In genomic region chr17:27125185-27125584, GRCm38 (mm10) we compare ENCODE assay signal across 8 mouse cellular contexts. TPM values are rescaled to one million over a fixed set of nuclear protein-coding genes. Genes with fewer than 3 reads are reported as not detected.
A peak's percentile ranks its signal among the peaks of the same experiment; 100 is the strongest.
DNase-seq lines count a peak whose midpoint lies in the region; ATAC-seq and TF ChIP-seq lines count a peak whose summit lies in the region.

No protein-coding gene starts in this region.

- in situ Hi-C loops in ES-E14 (cut with MboI; ENCODE audit: low sequenced_read_pairs in 2 of 2, unreplicated experiment in 2 of 2): no loop called here

- 30% methylated on average over 12 of the region's 12 CpGs for WGBS in lung, embryonic 15.5 days

- peaks cover 0 to 14% of the 10 kb centered on the region in 2 experiments; a peak in 2 of 4 replicates for H3K4me1 ChIP-seq in ES-E14 (ENCODE audit: control insufficient read depth in 2 of 2, insufficient read depth in 2 of 2, low read length in 2 of 2, poor library complexity in 1 of 2)
- H3K4me1 ChIP-seq in lung, embryonic 15.5 days: peaks cover 16% of the 10 kb centered on the region

- DNase-seq in 3T3-L1 (ENCODE audit: low read depth, low spot score) (peak; percentile 77), ES-E14 (ENCODE audit: low read depth, low spot score) (peak; percentile 75)
- peak; percentile 84 to 89 for DNase-seq in cerebellum, adult 18-20 months
- DNase-seq in gastrocnemius, adult 18-20 months (ENCODE audit: low spot score): peak; percentile 78
- DNase-seq in kidney, postnatal 25 days: peak; percentile 77 to 82
- peak; percentile 77 to 80 for DNase-seq in right cerebral cortex, adult 2 months (ENCODE audit: low spot score in 2 of 2)
- peak; percentile 51 to 71 for DNase-seq in urinary bladder, adult 18-20 months (ENCODE audit: low spot score in 2 of 2)

- H3K4me2 ChIP-seq in lung, embryonic 15.5 days: no peak overlapping the region

- no peak overlapping the region for H3K27ac ChIP-seq in ES-E14 (ENCODE audit: insufficient read depth, low read depth, low read length, poor library complexity, severe bottlenecking)
- peak overlapping the region; percentile 42; the same call in 1 of the 2 replicates for H3K27ac ChIP-seq in lung, embryonic 15.5 days

- ATAC-seq in lung, embryonic 15.5 days (ENCODE audit: borderline replicate concordance, extremely low read depth, low FRiP score, low TSS enrichment): no peak

- no peaks in the 10 kb centered on the region for H3K9me3 ChIP-seq in ES-E14 (ENCODE audit: control insufficient read depth, insufficient read depth, low read depth, low read length)
- H3K9me3 ChIP-seq in lung, embryonic 15.5 days: no peaks in the 10 kb centered on the region

- no peaks in the 10 kb centered on the region for H3K27me3 ChIP-seq in lung, embryonic 15.5 days

- peaks cover 46% of the 10 kb centered on the region for H3K36me3 ChIP-seq in ES-E14 (ENCODE audit: control insufficient read depth, insufficient read depth, low read length, poor library complexity, severe bottlenecking)
- H3K36me3 ChIP-seq in lung, embryonic 15.5 days: peaks cover 29% of the 10 kb centered on the region

- H3K4me3 ChIP-seq in ES-E14 (ENCODE audit: insufficient read depth in 1 of 2, low read depth in 1 of 2, low read length in 2 of 2, poor library complexity in 1 of 2, severe bottlenecking in 1 of 2): no peak overlapping the region
- H3K4me3 ChIP-seq in lung, embryonic 15.5 days: no peak overlapping the region

- H3K9ac ChIP-seq in ES-E14 (ENCODE audit: insufficient read depth, low read depth, low read length, poor library complexity, severe bottlenecking): peak overlapping the region; percentile 34; the same call in 1 of the 2 replicates
- H3K9ac ChIP-seq in lung, embryonic 15.5 days: no peak overlapping the region

TF ChIP-seq in ES-E14, 5 proteins besides CTCF, POLR2A, EP300 and RAD21:
- TF ChIP-seq ZC3H11A (IDR thresholded peaks at IDR 0.05; ENCODE audit: borderline replicate concordance, low read depth, low read length): no peak
- no peak for TF ChIP-seq ZNF384 (IDR thresholded peaks at IDR 0.05; ENCODE audit: low read depth, low read length)
- no peak for TF ChIP-seq HCFC1 (IDR thresholded peaks at IDR 0.05; ENCODE audit: borderline replicate concordance, insufficient read depth, low read length)
- TF ChIP-seq MAFK (IDR thresholded peaks at IDR 0.05; ENCODE audit: insufficient read depth, low read depth, low read length): no peak
- no peak for TF ChIP-seq CHD2 (IDR thresholded peaks at IDR 0.05; ENCODE audit: low read depth, low read length)

RNA-seq across cellular contexts. Expression of gene Uqcc2, which starts 8.5 kb away (rescaled TPM):
- total RNA-seq in ES-E14 (2012; rRNA removed): 175 and 199 TPM in 2 replicates
- total RNA-seq in gastrocnemius, adult 18-20 months (2021): 100 to 1,000 TPM; 426 to 428 TPM
- polyA plus RNA-seq in lung, embryonic 15.5 days (2015; fragmentation: Nextera tagmentation; extraction: Ambion mirVana): 257 and 276 TPM in 2 replicates

RNA-seq across cellular contexts. Expression of gene Ip6k3, which starts 42.4 kb away (rescaled TPM):
- total RNA-seq in ES-E14 (2012; rRNA removed): 0.27 TPM in 1 of 2 replicates, not detected in the other
- 10 to 100 TPM; 29.8 to 66.9 TPM for total RNA-seq in gastrocnemius, adult 18-20 months (2021)
- polyA plus RNA-seq in lung, embryonic 15.5 days (2015; fragmentation: Nextera tagmentation; extraction: Ambion mirVana): 0.07 and 0.11 TPM in 2 replicates

Comparison
In these comparisons a context has a peak if more than half of its experiments do, and no peak if none do; other contexts are left out.
1. RNA of gene Ip6k3, which starts 42.4 kb away (total RNA-seq): 29.8 to 66.9 TPM in gastrocnemius, adult 18-20 months; 0.27 TPM in ES-E14; every median in the first group is over 10 times any median in the second.
2. Peak in every context shown above with its lines, with median percentiles within 50 percentile points of each other: DNase-seq.